Mouse (Mus musculus) urinary bladder, postnatal 0 days (tissue): ENCODE measurements around the gene Spryd3. TPM values are rescaled to one million over a fixed set of nuclear protein-coding genes. Genes with fewer than 3 reads are reported as not detected.

Source experiments
- polyA plus RNA-seq: library from polyadenylated mRNA; unstranded; fragments of >200 nt; fragmentation: Nextera tagmentation; extraction: Ambion mirVana; gene quantifications from 2 replicates; pipeline ENCODE4 v1.2.1, GENCODE M21; 2015

Gene Spryd3
- polyA plus RNA-seq = 26.5 and 29.8 TPM in 2 replicates

DNA sequence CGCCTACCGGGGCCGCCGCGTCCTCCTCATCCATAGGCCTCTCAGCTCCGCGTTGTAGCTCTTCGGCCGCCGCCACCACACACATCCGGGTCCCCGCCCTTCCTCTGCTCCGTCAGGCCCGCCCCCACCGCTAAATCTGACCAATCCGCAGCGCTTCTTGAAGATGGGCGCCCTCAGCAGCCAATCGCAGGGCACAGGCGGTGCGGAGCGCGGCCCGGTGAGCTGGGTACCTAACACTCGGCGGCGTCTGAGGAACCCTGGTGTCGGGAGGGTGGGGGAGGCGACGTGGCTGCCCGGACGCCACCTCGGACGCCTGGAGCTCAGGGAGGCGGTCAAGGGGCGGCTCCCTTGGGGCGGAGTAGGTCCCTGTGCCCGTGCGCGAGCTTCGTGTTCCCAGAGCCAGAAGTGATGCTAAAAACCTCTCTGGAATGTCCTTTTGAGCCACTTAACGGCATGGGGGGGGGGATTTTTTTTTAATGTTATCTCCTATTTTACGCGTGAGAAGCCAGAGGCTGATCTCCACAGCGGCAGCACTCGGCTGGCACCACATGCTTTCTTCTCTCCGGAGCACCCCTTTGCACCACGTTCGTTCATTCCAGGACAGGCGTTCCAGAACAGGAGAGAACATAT lies at the start of gene Spryd3:
Gene Spryd3, minus strand, starts transcription at position 106 of the 630 bp plus-strand sequence.

DNA sequence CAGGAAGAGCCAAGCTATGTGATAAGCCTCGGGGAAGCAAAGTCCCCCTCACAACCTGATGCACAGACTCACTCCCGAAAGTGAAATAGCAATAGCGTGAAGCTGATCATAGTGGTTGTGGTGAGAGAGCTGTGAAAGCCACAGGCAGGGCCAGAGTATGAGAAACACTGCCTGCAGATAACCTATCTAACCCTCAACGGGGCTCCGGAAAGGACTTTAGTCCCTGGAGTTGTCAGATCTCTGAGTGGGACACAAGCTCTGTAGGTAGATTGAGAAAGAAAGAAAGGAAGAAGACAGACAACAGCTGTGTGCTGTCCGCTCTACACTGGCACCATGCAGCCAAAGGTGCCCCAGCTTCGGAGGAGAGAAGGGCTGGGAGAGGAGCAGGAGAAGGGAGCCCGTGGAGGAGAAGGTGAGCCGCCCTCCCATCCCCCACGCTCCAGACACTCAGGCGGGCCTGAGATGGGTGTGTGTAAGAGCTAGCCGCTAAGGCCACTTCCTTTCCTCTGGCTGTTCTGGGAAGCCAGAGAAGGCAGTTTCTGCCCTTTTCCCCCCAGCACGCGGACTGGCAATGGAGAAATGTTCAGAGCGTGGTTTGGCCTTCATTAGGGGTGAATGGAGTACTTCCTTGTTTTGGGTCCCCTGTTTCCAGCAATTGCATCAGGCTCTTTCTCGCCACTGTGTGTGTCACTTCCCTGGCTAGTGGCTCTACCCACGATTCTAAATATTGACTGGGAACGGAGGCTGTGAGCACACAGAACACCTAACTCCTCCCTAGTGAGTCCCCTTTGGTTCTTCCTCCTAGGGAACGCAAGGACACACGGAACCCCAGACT lies 14.5 kb upstream of the Spryd3 start, which contains the start of gene Soat2:
Gene Soat2, plus strand, starts transcription at position 226 of the 835 bp plus-strand sequence.

DNA sequence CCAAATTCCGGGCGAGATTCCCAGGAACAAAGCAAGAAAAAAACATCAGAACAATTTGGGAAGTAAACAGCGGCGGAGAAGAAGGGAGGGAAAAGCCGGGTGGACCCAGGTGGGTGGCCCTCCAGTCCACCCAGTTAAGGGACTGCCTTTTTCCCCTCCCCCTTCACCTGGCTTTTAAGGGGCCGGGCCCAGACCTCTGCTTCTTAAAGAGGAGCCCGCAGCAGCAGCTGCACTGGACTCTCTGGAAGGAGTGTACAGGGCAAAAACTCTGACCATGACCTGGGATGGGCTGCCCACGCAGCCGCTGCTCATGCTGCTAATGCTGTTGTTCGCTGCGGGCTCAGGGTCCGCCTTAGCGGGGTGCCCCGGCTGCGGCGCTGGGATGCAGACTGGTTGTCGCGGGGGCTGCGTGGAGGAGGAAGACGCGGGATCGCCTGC lies 8.3 kb upstream of the Spryd3 start, which contains the start of gene Igfbp6:
Gene Igfbp6, plus strand, starts transcription at position 89 of the 438 bp plus-strand sequence.

DNA sequence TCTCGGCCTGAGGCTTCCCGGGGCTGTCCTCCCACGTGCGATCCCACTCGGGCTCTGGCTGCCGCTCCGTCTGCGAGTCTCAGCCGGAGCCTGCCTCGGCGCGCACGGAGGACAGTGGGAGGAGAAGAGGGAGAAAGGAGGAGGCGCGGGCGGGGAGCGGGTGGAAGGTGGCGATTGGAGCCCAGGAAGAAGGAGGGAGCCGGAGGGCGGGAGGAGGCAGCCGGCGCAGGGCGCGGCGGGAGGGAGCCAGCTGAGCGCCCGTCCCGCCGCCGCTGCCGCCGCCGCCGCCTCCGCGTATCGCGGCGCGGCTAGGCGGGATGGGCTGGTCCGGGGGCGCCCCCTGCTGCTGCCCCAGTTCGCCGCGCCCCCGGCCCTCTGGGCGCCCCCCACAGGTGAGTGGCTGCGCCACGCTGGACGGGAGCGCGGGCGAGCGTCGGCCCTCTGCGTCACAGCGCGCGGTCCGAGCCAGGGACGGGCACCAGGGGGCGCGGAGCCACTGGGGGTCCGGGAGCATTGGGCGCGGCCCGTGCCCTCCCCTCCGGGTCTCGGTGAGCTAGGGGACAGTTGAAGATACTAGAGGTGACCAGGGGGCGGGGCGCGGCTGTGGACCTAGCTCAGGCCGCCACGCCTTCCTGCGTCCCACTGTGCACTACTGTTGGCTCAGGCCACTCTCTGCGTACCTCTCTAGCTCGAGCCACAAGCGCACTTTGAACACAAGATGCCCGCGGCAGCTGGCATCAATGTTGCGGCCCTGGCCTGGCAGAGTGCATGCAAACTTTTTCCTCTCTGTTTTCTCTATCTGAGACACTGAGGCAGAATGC lies 35.7 kb downstream of the Spryd3 start, which contains the start of gene Tns2:
Gene Tns2, plus strand, starts transcription at position 253 of the 821 bp plus-strand sequence.

DNA sequence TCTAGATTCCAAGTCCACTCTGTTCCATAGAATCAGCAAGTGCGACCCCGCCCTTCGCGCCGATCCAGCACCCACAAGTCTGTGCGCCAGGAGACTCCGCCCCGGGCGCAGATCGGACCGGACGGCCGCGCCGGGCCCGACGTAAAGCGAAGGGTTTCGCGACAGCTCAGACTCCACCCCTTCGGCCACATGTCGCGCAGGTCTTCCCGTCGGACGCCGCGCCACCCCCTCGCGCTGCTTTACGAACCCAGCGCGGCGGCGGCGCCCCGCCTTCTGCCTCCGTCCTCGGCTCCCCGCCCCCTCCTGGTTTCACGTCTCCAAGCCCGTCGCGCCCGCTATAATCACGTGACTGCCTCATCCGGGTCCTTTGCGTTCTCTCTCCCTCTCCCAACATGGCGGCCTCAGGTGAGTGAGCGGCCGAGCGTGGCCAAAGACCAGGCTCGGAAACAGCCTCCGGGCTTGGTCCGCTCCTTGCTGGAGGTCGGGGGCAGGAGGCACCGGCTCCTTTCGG lies 62.4 kb downstream of the Spryd3 start, which contains the start of gene Eif4b:
Gene Eif4b, plus strand, starts transcription at position 215 of the 511 bp plus-strand sequence.

Other genes with a start within 250 kb of the Spryd3 start
- gene Krt76, start 243.3 kb downstream of the Spryd3 start, polyA plus RNA-seq = not detected in 2 replicates
- gene Krt4, start 211.5 kb downstream of the Spryd3 start, polyA plus RNA-seq = 113 and 146 TPM in 2 replicates
- gene Krt79, start 195.9 kb downstream of the Spryd3 start, polyA plus RNA-seq = 0.47 and 0.71 TPM in 2 replicates
- 2.1 and 2.2 TPM in 2 replicates for gene Krt78, start 181.9 kb downstream of the Spryd3 start, polyA plus RNA-seq
- 1,267 and 1,548 TPM in 2 replicates for gene Krt8, start 131.8 kb downstream of the Spryd3 start, polyA plus RNA-seq
- gene Krt18, start 108.1 kb downstream of the Spryd3 start, polyA plus RNA-seq = 1,517 and 1,777 TPM in 2 replicates
- gene Eif4b, start 62.5 kb downstream of the Spryd3 start, polyA plus RNA-seq = 68.1 and 68.6 TPM in 2 replicates
- gene Tns2, start 35.8 kb downstream of the Spryd3 start, polyA plus RNA-seq = 18.6 and 24.0 TPM in 2 replicates
- 78.2 and 93.2 TPM in 2 replicates for gene Igfbp6, start 8.1 kb upstream of the Spryd3 start, polyA plus RNA-seq
- 0.16 and 0.88 TPM in 2 replicates for gene Soat2, start 14.3 kb upstream of the Spryd3 start, polyA plus RNA-seq
- 21.3 and 21.8 TPM in 2 replicates for gene Zfp740, start 67.0 kb upstream of the Spryd3 start, polyA plus RNA-seq
- 54.0 and 55.8 TPM in 2 replicates for gene Csad, start 68.5 kb upstream of the Spryd3 start, polyA plus RNA-seq
- 1.2 and 2.5 TPM in 2 replicates for gene Itgb7, start 95.7 kb upstream of the Spryd3 start, polyA plus RNA-seq
- gene Rarg, start 121.3 kb upstream of the Spryd3 start, polyA plus RNA-seq = 27.1 and 28.4 TPM in 2 replicates
- 0.07 TPM in 1 of 2 replicates, not detected in the other for gene Gm9918, start 134.3 kb upstream of the Spryd3 start, polyA plus RNA-seq
- gene Mfsd5, start 143.2 kb upstream of the Spryd3 start, polyA plus RNA-seq = 81.9 and 85.2 TPM in 2 replicates
- 4.2 and 5.0 TPM in 2 replicates for gene Espl1, start 160.0 kb upstream of the Spryd3 start, polyA plus RNA-seq
- gene Pfdn5, start 189.9 kb upstream of the Spryd3 start, polyA plus RNA-seq = 296 and 317 TPM in 2 replicates
- 46.2 and 48.2 TPM in 2 replicates for gene Myg1, start 195.5 kb upstream of the Spryd3 start, polyA plus RNA-seq
- gene Aaas, start 214.5 kb upstream of the Spryd3 start, polyA plus RNA-seq = 28.3 and 30.9 TPM in 2 replicates
- 0.24 TPM in 2 replicates for gene Sp7, start 230.9 kb upstream of the Spryd3 start, polyA plus RNA-seq